Mouse (Mus musculus): ENCODE results near the gene Olfr283.
"Not testable (repeated sequence)": the region's sequence is repeated elsewhere in the genome, so short reads cannot be mapped to it uniquely, and the experiment has no call there.

The Olfr283 gene

DNA sequence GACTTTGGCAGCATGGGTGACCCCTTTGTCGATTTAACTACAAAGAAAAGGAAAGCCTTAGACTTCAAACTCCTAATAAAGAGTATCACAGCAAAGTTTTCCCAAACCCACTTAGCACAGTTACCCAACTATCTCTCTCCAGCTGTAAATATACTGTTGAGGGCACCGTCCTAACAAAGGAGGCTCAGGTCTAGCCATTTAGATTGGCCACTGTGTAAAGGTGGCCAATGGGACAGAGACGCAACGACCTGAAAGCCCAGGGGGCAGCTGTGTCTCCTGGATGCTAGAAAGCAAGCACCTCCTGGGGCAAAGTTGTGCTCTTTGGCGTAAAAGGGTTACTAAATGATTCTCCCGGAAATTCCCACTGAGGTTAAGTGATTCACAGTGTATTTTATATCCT is at the start of gene Olfr283:
Gene Olfr283 (minus strand): TSS at position 101 of the 400 bp plus-strand sequence.
- no peak for DNase-seq

DNA sequence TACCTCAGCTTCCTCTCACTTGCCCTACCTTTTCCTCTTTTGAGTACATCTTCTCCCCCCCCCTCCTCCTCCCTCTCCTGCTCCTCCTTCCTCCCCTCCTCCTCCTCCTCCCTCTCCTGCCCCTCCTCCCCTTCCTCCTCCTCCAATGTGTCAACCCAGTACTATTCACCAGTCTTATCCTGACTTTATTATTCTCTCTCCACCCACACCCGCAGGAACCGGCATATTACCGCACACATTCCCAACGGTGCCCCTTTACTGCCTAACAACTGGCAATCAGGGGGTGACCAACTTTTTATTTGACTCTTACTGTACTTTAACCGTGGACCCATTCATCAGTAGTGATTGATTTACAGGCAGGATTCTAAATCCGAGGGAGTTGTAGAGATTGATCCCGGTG is 44.4 kb upstream of the Olfr283 start:
- no peak for DNase-seq

DNA sequence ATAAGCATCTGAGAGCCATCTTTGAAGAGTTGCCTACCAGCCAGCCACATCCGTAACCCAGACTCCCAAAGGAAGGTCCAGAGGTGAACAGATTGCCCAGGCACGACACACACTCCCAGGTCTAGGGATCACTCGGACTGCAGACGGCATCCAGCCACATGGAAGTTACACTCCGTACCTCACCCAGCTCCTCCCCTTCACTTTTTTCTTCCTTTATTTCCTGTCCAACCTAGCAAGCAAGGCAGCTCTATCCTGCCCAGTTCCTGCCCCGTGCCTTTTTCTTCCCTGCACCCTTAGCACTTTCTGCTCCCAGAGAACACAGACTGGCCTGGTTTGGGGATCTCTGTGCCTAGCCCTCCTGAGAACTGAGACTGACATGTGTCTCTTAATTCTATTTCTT is 44.0 kb upstream of the Olfr283 start:
- no peak for DNase-seq

DNA sequence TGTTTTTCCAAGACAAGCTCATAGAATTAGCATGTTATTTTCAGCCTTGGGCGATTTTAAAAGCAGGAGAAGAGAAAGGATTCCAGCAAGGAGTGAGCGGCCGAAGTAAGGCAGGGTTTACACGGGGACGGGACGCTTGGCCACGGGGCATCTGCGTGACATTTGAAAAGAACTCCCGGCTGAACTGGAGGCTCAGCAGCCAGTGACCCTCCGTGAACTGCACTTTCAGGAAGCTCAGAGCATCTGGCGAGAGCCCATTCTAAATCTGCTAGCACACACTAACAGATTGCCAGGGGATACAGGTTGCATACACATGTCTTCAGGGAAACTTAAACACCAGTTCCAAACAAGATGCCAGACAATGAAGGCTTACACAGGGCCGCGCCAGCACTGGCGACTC is 43.6 kb upstream of the Olfr283 start:
- DNase-seq = no peak

DNA sequence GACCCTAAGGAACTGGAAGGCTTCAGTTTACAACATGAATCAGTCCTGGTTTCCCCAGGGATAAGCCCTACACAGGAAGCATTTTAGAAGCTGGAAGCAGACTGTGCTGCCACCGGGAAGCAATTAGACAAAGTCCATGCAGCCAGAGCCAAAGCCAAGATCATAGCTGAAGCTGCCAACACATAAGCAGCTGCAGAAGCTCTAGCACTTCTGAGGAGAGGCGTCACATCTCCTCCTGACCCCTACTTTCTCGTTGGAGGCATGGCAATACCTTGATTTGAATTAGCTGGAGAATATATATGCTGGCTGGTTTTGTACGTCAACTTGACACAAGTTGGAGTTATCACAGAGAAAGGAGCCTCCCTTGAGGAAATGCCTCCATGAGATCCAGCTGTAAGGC is 40.2 kb upstream of the Olfr283 start:
- DNase-seq = no peak

DNA sequence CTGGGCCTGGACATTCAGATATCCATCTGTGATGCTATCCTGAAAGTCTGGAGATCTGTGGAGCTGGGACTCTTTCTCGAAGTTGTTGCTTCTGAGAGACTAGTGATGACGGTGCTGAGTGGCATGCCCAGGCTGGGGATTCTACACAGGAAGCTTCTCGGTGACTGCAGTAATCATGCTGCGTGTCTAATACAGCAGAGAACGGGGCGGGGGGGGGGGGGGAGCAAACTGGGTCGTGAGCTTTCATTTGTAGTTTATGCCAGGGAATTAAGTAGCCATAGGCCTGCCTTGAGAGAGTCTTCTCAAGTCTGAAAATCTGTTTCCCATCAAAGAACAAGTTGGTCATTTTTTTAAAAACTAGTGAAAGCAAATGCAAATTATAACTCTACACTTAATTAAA is 37.4 kb upstream of the Olfr283 start:
- DNase-seq = no peak

DNA sequence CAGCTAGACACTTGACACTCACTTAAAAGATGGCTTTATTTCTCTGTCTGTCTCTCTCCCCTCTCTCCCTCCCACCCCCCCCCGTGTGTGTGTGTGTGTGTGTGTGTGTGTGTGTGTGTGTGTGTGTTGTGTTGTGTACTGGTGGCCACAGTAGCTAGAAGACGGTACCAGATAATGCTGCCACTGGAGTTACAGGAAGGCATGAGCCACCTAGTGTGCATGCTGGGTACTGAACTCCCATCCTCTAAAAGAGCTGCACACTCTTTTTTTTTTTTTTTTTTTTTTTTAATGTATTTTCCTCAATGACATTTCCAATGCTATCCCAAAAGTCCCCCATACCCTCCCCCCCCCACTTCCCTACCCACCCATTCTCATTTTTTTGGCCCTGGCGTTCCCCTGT is 36.5 kb upstream of the Olfr283 start:
- DNase-seq = peak; percentile 20 to 22

DNA sequence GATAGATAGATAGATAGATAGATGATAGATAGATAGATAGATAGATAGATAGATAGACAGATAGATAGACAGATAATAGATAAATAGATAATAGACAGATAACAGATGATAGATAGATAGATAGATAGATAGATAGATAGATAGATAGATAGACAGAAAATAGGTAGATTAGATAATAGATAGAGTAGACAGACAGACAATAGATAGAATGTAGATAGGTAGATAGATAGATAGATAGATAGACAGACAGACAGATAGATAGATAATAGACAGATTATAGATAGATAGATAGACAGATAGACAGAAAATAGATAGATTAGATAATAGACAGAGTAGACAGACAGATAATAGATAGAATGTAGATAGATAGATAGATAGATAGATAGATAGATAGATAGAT is 36.1 kb upstream of the Olfr283 start:
- not testable (repeated sequence) for DNase-seq

DNA sequence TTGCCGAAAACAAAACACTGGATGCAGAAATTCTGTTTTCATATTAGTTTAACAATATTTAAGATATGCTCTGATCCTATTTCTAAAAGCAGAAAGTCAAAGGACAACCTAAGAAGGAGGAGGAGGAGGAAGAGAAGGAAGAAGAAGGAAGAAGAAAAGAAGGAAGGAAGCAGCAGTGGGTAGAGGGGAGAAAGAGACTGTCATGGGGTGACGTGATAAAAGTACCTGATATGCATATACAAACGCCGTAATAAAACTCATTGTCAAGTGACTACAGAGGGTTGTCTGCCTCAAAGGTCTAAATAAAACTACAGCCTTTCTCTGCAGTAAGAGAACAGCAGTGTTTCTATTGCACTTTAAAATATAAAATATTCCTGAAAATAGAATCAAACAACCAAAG is 35.2 kb upstream of the Olfr283 start:
- DNase-seq = no peak

DNA sequence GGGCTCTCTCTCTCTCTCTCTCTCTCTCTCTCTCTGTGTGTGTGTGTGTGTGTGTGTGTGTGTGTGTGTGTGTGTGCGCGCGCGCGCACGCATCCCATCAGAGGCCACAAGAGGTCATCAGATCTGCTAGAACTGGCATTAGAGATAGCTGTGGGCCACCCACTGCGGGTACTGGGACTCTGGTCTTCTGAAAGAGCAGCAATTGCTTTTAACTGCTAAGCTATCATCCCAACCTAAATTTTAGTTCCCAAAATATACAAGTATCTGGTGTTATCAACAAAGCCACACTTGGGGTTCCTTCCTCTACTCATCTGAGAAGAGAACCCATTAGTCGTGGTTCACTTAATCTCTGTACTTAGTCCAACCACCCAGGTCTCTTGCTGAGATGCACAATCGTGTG is 29.5 kb upstream of the Olfr283 start:
- DNase-seq = no peak

DNA sequence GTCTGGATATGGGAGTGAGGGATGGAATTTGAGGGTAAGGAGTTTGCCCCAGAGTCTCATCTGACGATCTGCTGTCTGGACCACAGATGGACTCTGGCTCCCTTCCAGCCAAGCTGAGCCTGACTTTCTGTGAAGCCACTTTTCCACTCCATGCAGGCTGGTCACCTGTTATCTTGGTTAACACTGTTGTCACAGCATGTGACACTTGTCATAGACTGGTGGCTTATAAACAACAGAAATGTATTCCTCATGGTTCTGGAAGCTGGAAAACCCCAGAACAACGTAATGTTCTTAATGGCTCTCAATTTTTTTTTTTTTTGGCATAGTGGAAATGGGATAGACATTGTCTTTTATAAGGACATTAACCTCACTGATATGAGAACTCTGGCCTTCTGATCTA is 28.9 kb upstream of the Olfr283 start:
- peak; percentile 16 to 23 for DNase-seq

DNA sequence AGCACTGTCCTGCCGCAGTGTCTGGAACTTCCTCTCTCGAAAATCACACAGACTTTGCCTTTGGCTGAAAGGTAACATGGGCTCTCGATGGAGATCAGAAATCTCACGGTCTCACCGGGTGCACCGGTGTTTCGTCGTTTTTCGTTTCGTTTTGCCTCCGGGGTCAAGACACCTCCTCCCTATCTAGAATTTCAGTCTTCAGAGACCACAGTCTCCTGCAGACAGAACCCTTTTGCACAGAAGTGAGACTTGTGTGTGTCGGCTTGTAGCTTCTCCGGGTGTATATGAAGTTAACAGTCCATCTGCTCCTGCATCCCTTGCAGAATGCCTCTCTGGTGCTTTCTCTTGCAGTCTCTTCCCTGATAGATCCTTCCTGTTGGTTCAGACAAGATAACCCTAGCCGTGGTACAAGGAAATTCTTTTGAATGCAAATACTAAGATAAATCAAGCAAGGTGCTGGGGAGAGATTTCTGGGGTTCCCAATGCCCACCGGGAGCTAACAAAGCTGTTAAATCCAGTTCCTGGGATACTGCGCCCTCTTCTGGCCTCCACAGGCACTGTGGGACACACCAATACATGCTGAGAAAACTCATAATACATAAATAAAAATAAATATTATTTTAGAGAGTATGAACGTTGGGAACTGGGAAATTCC is 27.8 kb upstream of the Olfr283 start:
- peak; percentile 58 to 64 for DNase-seq

DNA sequence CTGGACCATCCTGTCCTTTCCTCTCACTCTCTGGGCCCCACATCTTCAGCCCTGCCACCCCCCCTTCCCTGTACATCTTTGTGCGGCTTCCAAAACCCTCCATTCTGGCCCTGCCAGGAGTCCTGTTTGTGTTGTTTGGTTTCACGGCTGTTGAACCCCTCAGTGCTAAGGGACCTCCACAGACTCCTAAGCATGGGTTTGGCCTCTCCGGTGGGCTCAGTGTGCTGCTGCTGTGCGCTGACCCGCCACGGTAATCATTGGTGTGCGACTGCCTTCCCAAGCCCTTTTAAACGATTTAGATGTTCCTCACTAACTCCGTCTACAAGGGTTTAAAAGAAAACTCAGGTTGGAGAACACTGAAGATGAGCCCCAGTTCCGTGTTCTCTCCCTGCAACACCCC is 21.6 kb upstream of the Olfr283 start:
- DNase-seq = no peak

DNA sequence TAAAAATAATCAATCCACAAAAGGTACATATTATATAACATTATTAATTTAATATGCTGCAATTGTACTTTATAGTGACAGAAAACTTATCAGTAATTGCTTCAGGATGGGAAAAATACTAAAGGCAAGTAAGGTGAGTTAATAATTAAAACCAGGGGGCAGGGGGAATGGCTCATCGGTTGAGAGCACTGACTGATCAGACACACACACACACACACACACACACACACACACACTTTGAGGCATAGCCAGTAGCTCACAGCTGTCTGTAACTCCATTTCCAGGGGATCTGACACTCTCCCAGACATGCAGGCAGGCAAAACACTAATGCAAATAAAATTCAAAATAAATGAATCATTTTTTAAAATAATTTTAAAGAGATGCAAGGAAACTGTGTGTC is 16.4 kb upstream of the Olfr283 start:
- no peak for DNase-seq

DNA sequence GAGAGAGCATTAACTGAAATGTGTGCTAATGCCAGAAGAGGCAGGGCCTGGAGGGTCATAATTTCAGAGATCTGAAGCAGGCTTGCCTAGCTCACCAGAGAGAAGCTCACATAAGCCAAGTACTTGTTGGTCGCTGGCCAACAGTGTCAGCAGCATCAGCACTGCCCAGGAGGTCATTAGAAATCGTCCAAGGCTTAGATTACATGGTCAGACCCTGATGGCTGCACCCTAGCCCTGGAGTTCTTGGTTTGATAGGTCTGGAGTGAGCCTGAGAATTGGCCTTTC is 11.1 kb upstream of the Olfr283 start:
- peak; percentile 30 to 52 for DNase-seq

DNA sequence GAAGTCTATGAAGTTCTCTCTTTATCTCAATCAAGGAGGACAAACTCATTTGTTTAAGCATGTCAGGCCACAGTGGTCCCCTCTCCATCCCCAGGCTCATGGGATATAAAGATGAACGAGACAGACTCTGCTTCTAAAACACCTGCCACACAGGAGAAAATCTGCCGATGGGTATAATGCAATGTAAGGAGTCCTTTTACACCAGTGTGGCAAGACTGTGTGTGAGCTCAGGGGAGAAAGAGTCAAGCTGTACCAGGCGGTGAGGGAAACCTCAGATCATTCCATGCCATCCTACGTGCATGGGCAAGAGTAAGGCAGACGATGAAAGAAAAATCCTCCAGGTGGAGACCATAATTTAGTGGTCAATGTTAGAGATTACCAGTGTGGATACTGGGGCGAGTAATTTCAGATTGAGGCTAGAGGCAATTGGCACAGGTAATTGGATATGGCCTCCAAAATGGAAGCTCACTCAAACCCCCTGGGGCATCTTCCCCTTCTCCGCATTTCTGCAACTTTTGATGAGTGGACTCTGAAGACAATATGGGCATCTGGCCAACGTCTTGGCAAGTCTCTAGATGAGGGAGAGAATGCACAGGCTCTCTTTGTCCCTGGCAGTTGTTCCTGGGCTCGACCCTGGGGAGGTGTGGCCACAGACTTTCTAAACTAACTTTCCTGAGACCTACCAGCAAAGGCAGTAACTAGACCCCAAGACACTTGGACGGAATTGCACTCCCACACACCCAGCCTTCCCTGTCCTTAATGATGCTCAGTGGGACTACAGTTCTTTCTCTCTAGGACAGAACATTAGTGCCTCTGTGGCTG is 10.5 kb upstream of the Olfr283 start:
- DNase-seq = peak; percentile 26 to 47

DNA sequence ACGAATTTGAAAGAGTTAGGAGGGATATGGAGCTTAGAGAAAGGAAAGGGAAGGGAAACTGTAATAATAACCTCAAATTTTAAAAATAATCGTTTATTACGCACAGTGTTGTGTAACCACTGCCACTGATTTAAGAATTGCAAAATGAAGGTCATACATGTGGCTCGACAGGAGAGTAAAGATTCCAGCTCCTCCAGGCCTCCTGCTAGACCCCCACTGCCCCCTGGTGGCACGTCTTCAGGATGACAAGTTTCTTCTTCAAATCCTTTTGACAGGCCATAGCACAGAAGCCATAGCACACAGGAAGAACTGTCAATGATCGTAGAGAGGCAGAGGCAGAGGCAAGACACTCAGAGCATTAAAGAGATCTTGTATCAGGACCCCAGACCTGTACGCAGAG is 9.1 kb upstream of the Olfr283 start:
- DNase-seq = peak; percentile 90

DNA sequence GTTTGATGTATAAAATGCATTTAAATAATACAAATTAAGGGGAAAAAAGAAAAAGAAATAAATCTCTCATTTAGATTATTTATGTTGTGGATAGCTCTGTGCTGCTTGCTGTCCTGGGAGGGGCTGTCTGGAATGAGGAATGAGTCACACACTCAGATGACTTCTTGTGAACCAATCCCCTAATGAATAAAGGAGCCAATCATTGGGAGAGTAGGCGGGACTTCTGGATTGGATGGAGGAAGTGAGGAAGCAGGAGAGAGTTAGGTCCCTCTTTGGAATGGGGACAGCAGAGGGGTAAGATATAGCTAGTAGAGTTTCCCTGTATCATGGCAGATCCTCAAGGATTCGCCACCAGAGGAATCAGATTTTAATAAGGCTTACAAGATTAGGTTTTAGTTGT is 6.9 kb upstream of the Olfr283 start:
- peak; percentile 14 to 25 for DNase-seq

DNA sequence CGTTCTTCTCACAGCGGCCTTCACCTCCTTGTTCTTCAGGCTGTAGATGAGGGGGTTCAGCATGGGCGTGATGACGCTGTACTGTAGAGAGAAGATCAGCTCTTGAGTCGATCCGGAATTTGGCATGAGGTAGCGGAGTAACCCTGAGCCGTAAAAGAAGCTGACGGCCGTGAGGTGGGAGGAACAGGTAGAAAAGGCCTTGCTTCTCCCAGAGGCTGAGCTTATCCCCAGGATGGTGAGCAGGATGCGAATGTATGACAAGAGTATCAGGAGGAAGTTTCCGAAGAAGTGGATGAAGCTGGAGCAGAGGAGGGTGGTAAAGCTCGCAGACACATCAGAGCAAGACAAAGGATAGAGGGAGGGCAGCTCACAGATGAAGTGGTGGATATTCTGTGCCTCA is 2.5 kb downstream of the Olfr283 start:
- no peak for DNase-seq

DNA sequence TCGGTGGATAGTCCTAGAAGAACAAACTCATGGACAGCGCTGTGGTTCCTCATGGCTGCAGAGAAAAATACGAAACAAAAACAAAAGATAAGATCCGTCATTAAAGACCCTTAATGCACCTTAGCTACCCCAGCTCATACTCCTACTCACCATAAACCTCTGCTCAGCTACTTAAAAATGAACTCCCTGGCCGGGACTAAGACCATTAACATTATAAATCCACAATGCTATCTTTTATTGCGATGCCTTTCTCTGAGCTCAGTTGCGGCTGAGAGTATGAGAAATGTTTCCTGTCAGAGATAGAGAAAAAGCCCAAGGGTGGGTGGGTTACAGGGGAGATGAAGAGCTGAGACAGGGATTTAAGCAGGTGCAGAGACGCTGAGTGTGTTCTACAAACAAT is 39.9 kb downstream of the Olfr283 start, which contains the start of gene Olfr284:
Gene Olfr284 (minus strand): TSS at position 101 of the 400 bp plus-strand sequence.
- no peak for DNase-seq
